Mouse (Mus musculus): Measurements from ENCODE around the gene Sync.

DNA sequence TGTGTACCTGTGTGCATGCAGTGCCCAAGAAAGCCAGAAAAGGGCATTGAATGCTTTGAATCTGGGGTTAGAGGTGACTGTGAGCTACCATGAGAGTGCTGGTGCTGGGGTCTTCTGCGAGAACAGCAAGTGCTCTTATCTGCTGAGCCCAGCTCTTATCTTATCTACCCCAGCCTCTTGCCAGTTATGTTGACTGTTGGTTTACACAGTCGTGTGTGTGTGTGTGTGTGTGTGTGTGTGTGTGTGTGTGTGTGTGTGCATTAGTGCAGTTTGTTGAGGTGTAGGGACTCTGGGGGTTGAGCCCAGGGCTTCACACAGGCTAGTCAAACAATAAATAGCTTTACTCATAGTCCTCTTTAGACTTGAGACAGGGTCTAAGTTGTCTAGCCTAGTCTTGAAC lies 7.8 kb downstream of the Sync start:
- no peak for TF ChIP-seq SMC3 (IDR thresholded peaks at IDR 0.05; ENCODE audit: low read depth, low read length)
- TF ChIP-seq CHD1 (IDR thresholded peaks at IDR 0.05; ENCODE audit: low read depth, low read length): no peak
- TF ChIP-seq CTCF (conservative IDR thresholded peaks at IDR 0.05 in 1 of 2, IDR thresholded peaks at IDR 0.05 in 1 of 2; ENCODE audit: low read depth in 2 of 2, low read length in 2 of 2): no peak
- no peak for TF ChIP-seq MAX (IDR thresholded peaks at IDR 0.05; ENCODE audit: low read length)
- TF ChIP-seq MEF2A (IDR thresholded peaks at IDR 0.05; ENCODE audit: borderline replicate concordance, low read depth, low read length): no peak
- no peak for TF ChIP-seq MAZ (IDR thresholded peaks at IDR 0.05; ENCODE audit: low read depth, low read length)
- no peak for TF ChIP-seq USF1 (IDR thresholded peaks at IDR 0.05; ENCODE audit: low read depth, low read length)
- TF ChIP-seq MAFK (IDR thresholded peaks at IDR 0.05; ENCODE audit: insufficient replicate concordance, low read length): no peak
- no peak for TF ChIP-seq POLR2A (IDR thresholded peaks at IDR 0.05; ENCODE audit: low read depth, low read length)
- TF ChIP-seq TBP (conservative IDR thresholded peaks at IDR 0.05; ENCODE audit: low read depth, low read length): no peak
- no peak for TF ChIP-seq NELFE (IDR thresholded peaks at IDR 0.05; ENCODE audit: low read depth, low read length)
- no peak for TF ChIP-seq RCOR1 (conservative IDR thresholded peaks at IDR 0.05; ENCODE audit: low read depth, low read length)
- no peak for TF ChIP-seq JUN (IDR thresholded peaks at IDR 0.05; ENCODE audit: insufficient read depth, low read depth, low read length)

Measured in CH12.LX (cell line).